Mouse (Mus musculus): ENCODE measurements around the gene Tsc22d3.

DNA sequence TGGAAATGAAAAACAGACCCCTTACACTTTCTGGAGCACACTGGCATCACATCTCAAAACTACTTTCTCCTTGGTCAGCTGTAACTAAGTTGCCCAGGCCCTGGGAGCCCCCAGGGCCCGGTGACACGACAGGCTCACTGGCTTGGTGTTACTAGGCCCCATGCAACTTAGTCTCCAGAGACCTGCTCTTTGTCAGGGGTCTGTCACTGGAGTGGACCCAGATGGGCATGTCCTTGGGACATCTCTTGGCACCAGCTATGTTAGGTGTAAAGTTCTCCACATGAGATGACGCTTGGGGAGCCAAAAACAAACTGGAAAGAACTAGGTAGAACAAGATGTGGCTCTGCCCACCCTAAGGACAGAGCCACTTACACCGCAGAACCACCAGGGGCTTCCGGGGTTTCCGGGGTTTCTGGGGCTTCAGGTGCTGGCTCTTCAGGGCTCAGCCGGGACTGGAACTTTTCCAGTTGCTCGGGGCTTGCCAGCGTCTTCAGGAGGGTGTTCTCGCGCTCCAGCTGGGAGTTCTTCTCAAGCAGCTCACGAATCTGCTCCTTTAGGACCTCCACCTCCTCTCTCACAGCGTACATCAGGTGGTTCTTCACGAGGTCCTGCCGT lies 59.9 kb downstream of the Tsc22d3 start:
- TF ChIP-seq CTCF (IDR thresholded peaks at IDR 0.05; ENCODE audit: low read depth): no peak
- no peak for TF ChIP-seq EP300 (IDR thresholded peaks at IDR 0.05; ENCODE audit: low read depth)

All from liver, postnatal 0 days (tissue).